Mouse (Mus musculus): ENCODE measurements around the gene 2310039H08Rik.

Gene 2310039H08Rik

GRCm38 (mm10) chr17:46772404-46773277 lies at the start of gene 2310039H08Rik:
Gene 2310039H08Rik, plus strand, starts transcription at chr17:46772635.
- DNase-seq (ENCODE audit: low read depth, low spot score) = peak; percentile 96

- DNase-seq (ENCODE audit: low read depth, low spot score) = no peak
These were observed 47.9 kb upstream of the 2310039H08Rik start for GRCm38 (mm10) chr17:46724477-46725084.

GRCm38 (mm10) chr17:46725273-46725672 lies 47.2 kb upstream of the 2310039H08Rik start:
- peak; percentile 47 for DNase-seq (ENCODE audit: low read depth, low spot score)

- DNase-seq (ENCODE audit: low read depth, low spot score) = peak; percentile 91
These were observed 46.4 kb upstream of the 2310039H08Rik start for GRCm38 (mm10) chr17:46725731-46726645.

- DNase-seq (ENCODE audit: low read depth, low spot score) = no peak
These were observed 45.2 kb upstream of the 2310039H08Rik start for GRCm38 (mm10) chr17:46727271-46727670.

GRCm38 (mm10) chr17:46728021-46728420 lies 44.4 kb upstream of the 2310039H08Rik start:
- peak; percentile 32 for DNase-seq (ENCODE audit: low read depth, low spot score)

GRCm38 (mm10) chr17:46728496-46728895 lies 43.9 kb upstream of the 2310039H08Rik start:
- DNase-seq (ENCODE audit: low read depth, low spot score) = no peak

GRCm38 (mm10) chr17:46728904-46729318 lies 43.5 kb upstream of the 2310039H08Rik start, which contains the start of gene Gnmt:
Gene Gnmt, minus strand, starts transcription at chr17:46729168.
- DNase-seq (ENCODE audit: low read depth, low spot score) = peak; percentile 85

GRCm38 (mm10) chr17:46734055-46734454 lies 38.4 kb upstream of the 2310039H08Rik start:
- no peak for DNase-seq (ENCODE audit: low read depth, low spot score)

GRCm38 (mm10) chr17:46735287-46735686 lies 37.1 kb upstream of the 2310039H08Rik start:
- no peak for DNase-seq (ENCODE audit: low read depth, low spot score)

GRCm38 (mm10) chr17:46736160-46736559 lies 36.3 kb upstream of the 2310039H08Rik start:
- peak; percentile 36 for DNase-seq (ENCODE audit: low read depth, low spot score)

GRCm38 (mm10) chr17:46741305-46741704 lies 31.1 kb upstream of the 2310039H08Rik start:
- no peak for DNase-seq (ENCODE audit: low read depth, low spot score)

GRCm38 (mm10) chr17:46742986-46743385 lies 29.4 kb upstream of the 2310039H08Rik start:
- DNase-seq (ENCODE audit: low read depth, low spot score) = no peak

GRCm38 (mm10) chr17:46745506-46745905 lies 26.9 kb upstream of the 2310039H08Rik start:
- DNase-seq (ENCODE audit: low read depth, low spot score) = no peak

GRCm38 (mm10) chr17:46747234-46747633 lies 25.2 kb upstream of the 2310039H08Rik start:
- no peak for DNase-seq (ENCODE audit: low read depth, low spot score)

- DNase-seq (ENCODE audit: low read depth, low spot score) = no peak
These were observed 24.6 kb upstream of the 2310039H08Rik start for GRCm38 (mm10) chr17:46747806-46748205.

- no peak for DNase-seq (ENCODE audit: low read depth, low spot score)
These were observed 23.2 kb upstream of the 2310039H08Rik start for GRCm38 (mm10) chr17:46749282-46749681.

- no peak for DNase-seq (ENCODE audit: low read depth, low spot score)
These were observed 21.9 kb upstream of the 2310039H08Rik start for GRCm38 (mm10) chr17:46750580-46750979.

- peak; percentile 79 for DNase-seq (ENCODE audit: low read depth, low spot score)
These were observed 21.2 kb upstream of the 2310039H08Rik start for GRCm38 (mm10) chr17:46751056-46751793.

- DNase-seq (ENCODE audit: low read depth, low spot score) = peak; percentile 100
These were observed 20.5 kb upstream of the 2310039H08Rik start, which contains the start of gene Cnpy3 for GRCm38 (mm10) chr17:46751794-46752556. Gene Cnpy3, minus strand, starts transcription at chr17:46752214.
